ENCODE assay signal across 11 mouse cellular contexts in genomic region chr12:112129300-112129856, GRCm38 (mm10). TPM values are rescaled to one million over a fixed set of nuclear protein-coding genes. Genes with fewer than 3 reads are reported as not detected.
A peak's percentile ranks its signal among the peaks of the same experiment; 100 is the strongest.
DNase-seq lines count a peak whose midpoint lies in the region; ATAC-seq and TF ChIP-seq lines count a peak whose summit lies in the region.
"Had no signal": no experiment of that assay in that cellular context is flagged by ENCODE, and none has a peak within 500 bp of the region (broad histone marks: within the 10 kb centered on the region; RNA-seq: fewer than 3 reads in every experiment).

No protein-coding gene starts in this region.

- TF ChIP-seq CTCF in liver, embryonic 14.5 days (IDR thresholded peaks at IDR 0.05; ENCODE audit: low read depth), result no peak

- no peaks in the 10 kb centered on the region for H3K9me3 ChIP-seq in heart, embryonic 12.5 days (replicated peaks)
- no peaks in the 10 kb centered on the region for H3K9me3 ChIP-seq in liver, embryonic 12.5 days (replicated peaks)
- no peaks in the 10 kb centered on the region for H3K9me3 ChIP-seq in liver, embryonic 11.5 days (ENCODE audit: control insufficient read depth, low read length)
- no peaks in the 10 kb centered on the region for H3K9me3 ChIP-seq in embryonic facial prominence, embryonic 12.5 days
- H3K9me3 ChIP-seq in liver, embryonic 14.5 days (ENCODE audit: control insufficient read depth, low read length), result no peaks in the 10 kb centered on the region
- H3K9me3 ChIP-seq: hindbrain, embryonic 12.5 days had no signal

- no peak for DNase-seq in heart, postnatal 25 days (ENCODE audit: low spot score)
- no peak for DNase-seq in liver, embryonic 11.5 days (ENCODE audit: low spot score)
- DNase-seq in liver, embryonic 14.5 days (ENCODE audit: low read depth in 3 of 3, low spot score in 3 of 3), result no peak
- DNase-seq in layer of hippocampus, postnatal 36 days, result no peak
- DNase-seq in cerebellum, adult 11 months, result no peak
- DNase-seq: cerebellum, postnatal 14 days had no signal

- H3K4me1 ChIP-seq in heart, embryonic 12.5 days (replicated peaks), result peaks cover 9% of the 10 kb centered on the region
- 0 out of 2 replicates have a peak, but pooled peaks cover 8% of the 10 kb centered on the region for H3K4me1 ChIP-seq in liver, embryonic 12.5 days
- H3K4me1 ChIP-seq in liver, embryonic 11.5 days (replicated peaks; ENCODE audit: control insufficient read depth, insufficient read depth, low read length), result peaks cover 4% of the 10 kb centered on the region; the same call in 1 of the 2 replicates
- H3K4me1 ChIP-seq in embryonic facial prominence, embryonic 12.5 days, result peaks cover 22% of the 10 kb centered on the region; the same call in 1 of the 2 replicates
- H3K4me1 ChIP-seq in liver, embryonic 14.5 days (replicated peaks; ENCODE audit: control insufficient read depth in 2 of 2, insufficient read depth in 2 of 2, low read length in 1 of 2), result no peaks in the 10 kb centered on the region

- 51% methylated on average over 6 of the region's 6 CpGs for WGBS in heart, embryonic 12.5 days
- WGBS in liver, embryonic 12.5 days (ENCODE audit: insufficient replicate concordance), result 46% methylated on average over 6 of the region's 6 CpGs
- WGBS in liver, embryonic 11.5 days, result 45% methylated on average over 6 of the region's 6 CpGs
- 50% methylated on average over 6 of the region's 6 CpGs for WGBS in embryonic facial prominence, embryonic 12.5 days
- 33% methylated on average over 6 of the region's 6 CpGs for WGBS in liver, embryonic 14.5 days (ENCODE audit: insufficient replicate concordance)

- 0 out of 2 replicates have a peak overlapping the region, but pooled peaks have one; percentile 68 for H3K4me3 ChIP-seq in heart, embryonic 12.5 days
- no peak overlapping the region for H3K4me3 ChIP-seq in liver, embryonic 12.5 days
- no peak overlapping the region for H3K4me3 ChIP-seq in liver, embryonic 11.5 days (ENCODE audit: low read depth, low read length)
- no peak overlapping the region for H3K4me3 ChIP-seq in embryonic facial prominence, embryonic 12.5 days
- no peak overlapping the region for H3K4me3 ChIP-seq in liver, embryonic 14.5 days (ENCODE audit: insufficient read depth in 1 of 2, low read depth in 2 of 2, low read length in 2 of 2)

- intact Hi-C loops in heart, postnatal 25 days (cut with DNase I), result no loop called here

- no peak overlapping the region for H3K27ac ChIP-seq in heart, embryonic 12.5 days (ENCODE audit: poor library complexity, severe bottlenecking)
- no peak overlapping the region for H3K27ac ChIP-seq in liver, embryonic 12.5 days
- H3K27ac ChIP-seq in liver, embryonic 11.5 days (ENCODE audit: low read depth, low read length), result no peak overlapping the region
- H3K27ac ChIP-seq in embryonic facial prominence, embryonic 12.5 days, result peak overlapping the region; percentile 54; the same call in 1 of the 2 replicates
- no peak overlapping the region for H3K27ac ChIP-seq in liver, embryonic 14.5 days
- H3K27ac ChIP-seq: hindbrain, embryonic 12.5 days had no signal

- TF ChIP-seq EP300 in liver, embryonic 14.5 days (IDR thresholded peaks at IDR 0.05; ENCODE audit: low read depth), result no peak

- peaks cover 90% of the 10 kb centered on the region for H3K27me3 ChIP-seq in heart, embryonic 12.5 days (replicated peaks)
- peaks cover 71% of the 10 kb centered on the region for H3K27me3 ChIP-seq in liver, embryonic 12.5 days (replicated peaks)
- peaks cover 47% of the 10 kb centered on the region for H3K27me3 ChIP-seq in liver, embryonic 11.5 days (replicated peaks; ENCODE audit: control insufficient read depth, insufficient read depth, low read length)
- H3K27me3 ChIP-seq in embryonic facial prominence, embryonic 12.5 days, result peaks cover 52% of the 10 kb centered on the region
- H3K27me3 ChIP-seq in liver, embryonic 14.5 days (ENCODE audit: control insufficient read depth, insufficient read depth, low read length), result peaks cover 17% of the 10 kb centered on the region

- no peak overlapping the region for H3K9ac ChIP-seq in heart, embryonic 12.5 days
- no peak overlapping the region for H3K9ac ChIP-seq in liver, embryonic 12.5 days
- no peak overlapping the region for H3K9ac ChIP-seq in liver, embryonic 11.5 days (ENCODE audit: low read depth, low read length)
- H3K9ac ChIP-seq in embryonic facial prominence, embryonic 12.5 days, result no peak overlapping the region
- H3K9ac ChIP-seq in liver, embryonic 14.5 days (replicated peaks), result no peak overlapping the region

- ATAC-seq in heart, embryonic 12.5 days (ENCODE audit: insufficient number of reproducible peaks, low FRiP score), result no peak
- no peak for ATAC-seq in liver, embryonic 12.5 days
- no peak; the same call in 1 of the 2 replicates for ATAC-seq in liver, embryonic 11.5 days (replicated peaks; ENCODE audit: low FRiP score)
- no peak for ATAC-seq in embryonic facial prominence, embryonic 12.5 days (ENCODE audit: insufficient number of reproducible peaks, insufficient read depth, low FRiP score, low TSS enrichment)
- peak; percentile 27; the same call in 1 of the 2 replicates for ATAC-seq in liver, embryonic 14.5 days (ENCODE audit: insufficient read depth)

- no peak overlapping the region for H3K4me2 ChIP-seq in heart, embryonic 12.5 days
- peak overlapping the region; percentile 80; the same call in 1 of the 2 replicates for H3K4me2 ChIP-seq in liver, embryonic 12.5 days
- H3K4me2 ChIP-seq in liver, embryonic 11.5 days, result no peak overlapping the region
- H3K4me2 ChIP-seq in embryonic facial prominence, embryonic 12.5 days (replicated peaks), result peak overlapping the region; percentile 93; the same call in 1 of the 2 replicates
- H3K4me2 ChIP-seq in liver, embryonic 14.5 days (ENCODE audit: low read depth), result no peak overlapping the region

- no peaks in the 10 kb centered on the region for H3K36me3 ChIP-seq in heart, embryonic 12.5 days
- no peaks in the 10 kb centered on the region for H3K36me3 ChIP-seq in liver, embryonic 12.5 days
- no peaks in the 10 kb centered on the region for H3K36me3 ChIP-seq in liver, embryonic 11.5 days (ENCODE audit: control insufficient read depth, insufficient read depth, low read length)
- no peaks in the 10 kb centered on the region for H3K36me3 ChIP-seq in embryonic facial prominence, embryonic 12.5 days
- no peaks in the 10 kb centered on the region for H3K36me3 ChIP-seq in liver, embryonic 14.5 days (replicated peaks; ENCODE audit: control insufficient read depth, insufficient read depth, low read depth)
- H3K36me3 ChIP-seq: G1E; hindbrain, embryonic 12.5 days had no signal

RNA-seq across cellular contexts. Expression of gene Kif26a, which starts 16.6 kb away (rescaled TPM):
- 2.5 and 2.7 TPM in 2 replicates for polyA plus RNA-seq in heart, embryonic 12.5 days (2016; fragmentation: Nextera tagmentation; extraction: Ambion mirVana)
- total RNA-seq in heart, postnatal 25 days (2021), result 10 to 100 TPM; 14.3 to 16.6 TPM
- polyA plus RNA-seq in liver, embryonic 12.5 days (2016; fragmentation: Nextera tagmentation; extraction: Ambion mirVana), result 0.44 and 0.51 TPM in 2 replicates
- polyA plus RNA-seq in liver, embryonic 11.5 days (2014; fragmentation: Nextera tagmentation; extraction: Ambion mirVana), result 0.52 and 0.59 TPM in 2 replicates
- 5.0 and 5.6 TPM in 2 replicates for polyA plus RNA-seq in embryonic facial prominence, embryonic 12.5 days (2016; fragmentation: Nextera tagmentation; extraction: Ambion mirVana)
- 0.26 TPM in 2 replicates for polyA plus RNA-seq in liver, embryonic 14.5 days (2012; rRNA removed)
- 0.03 and 0.08 TPM in 2 replicates for polyA plus RNA-seq in liver, embryonic 14.5 days (2014; fragmentation: Nextera tagmentation; extraction: Ambion mirVana)
- 1 to 10 TPM; 4.4 to 4.5 TPM for total RNA-seq in layer of hippocampus, postnatal 36 days (2021)
- total RNA-seq: G1E had no signal
- polyA plus RNA-seq: G1E had no signal

RNA-seq across cellular contexts. Expression of gene Aspg, which starts 22.9 kb away (rescaled TPM):
- 0.45 and 2.2 TPM in 2 replicates for polyA plus RNA-seq in heart, embryonic 12.5 days (2016; fragmentation: Nextera tagmentation; extraction: Ambion mirVana)
- total RNA-seq in heart, postnatal 25 days (2021), result under 1 TPM; 0.25 to 0.47 TPM
- 0.46 and 0.50 TPM in 2 replicates for polyA plus RNA-seq in liver, embryonic 12.5 days (2016; fragmentation: Nextera tagmentation; extraction: Ambion mirVana)
- polyA plus RNA-seq in liver, embryonic 11.5 days (2014; fragmentation: Nextera tagmentation; extraction: Ambion mirVana), result 0.38 and 0.73 TPM in 2 replicates
- polyA plus RNA-seq in embryonic facial prominence, embryonic 12.5 days (2016; fragmentation: Nextera tagmentation; extraction: Ambion mirVana), result 1.3 and 1.5 TPM in 2 replicates
- polyA plus RNA-seq in liver, embryonic 14.5 days (2012; rRNA removed), result 0.09 and 0.10 TPM in 2 replicates
- polyA plus RNA-seq in liver, embryonic 14.5 days (2014; fragmentation: Nextera tagmentation; extraction: Ambion mirVana), result 0.19 TPM in 1 of 2 replicates, not detected in the other
- 1 to 10 TPM; 1.8 to 2.2 TPM for total RNA-seq in layer of hippocampus, postnatal 36 days (2021)
- polyA plus RNA-seq: G1E had no signal

Comparison
In these comparisons a context has a peak if more than half of its experiments do, and no peak if none do; other contexts are left out.
1. H3K4me2 ChIP-seq: peak in liver, embryonic 12.5 days (single experiment) and embryonic facial prominence, embryonic 12.5 days (single experiment); none in heart, embryonic 12.5 days (single experiment), liver, embryonic 11.5 days (single experiment) and liver, embryonic 14.5 days (single experiment).